Mouse (Mus musculus) MEL (cell line): ENCODE results near the gene Myo5a. TPM values are rescaled to one million over a fixed set of nuclear protein-coding genes. Genes with fewer than 3 reads are reported as not detected.

Experiments
- DNase-seq: peaks from one replicate; pipeline ENCODE4 v3.0.0; 2011; ENCODE audit warnings: low read depth, low spot score
- H3K27ac ChIP-seq: 2 replicates; pipeline ENCODE4 v1.5.1; 2012; ENCODE audit warnings: low read depth, mild to moderate bottlenecking, control low read depth, low read length, moderate library complexity; ENCODE audit not compliant: control insufficient read depth
- H3K27me3 ChIP-seq, 2 experiments: fragments of 150-350 bp in 1 of 2; sonication (generic) in 1 of 2; 2 replicates each; pipeline ENCODE4 v1.6.1; 2012; ENCODE audit warnings: low read length in 2 of 2, mild to moderate bottlenecking in 2 of 2, improper control_type of control experiment in 1 of 2, moderate library complexity in 1 of 2; ENCODE audit not compliant: insufficient read depth in 2 of 2, control insufficient read depth in 1 of 2
- H3K36me3 ChIP-seq, 2 experiments: 2 replicates each; pipeline ENCODE4 v1.6.1; 2012 to 2014; ENCODE audit warnings: low read length in 2 of 2, improper control_type of control experiment in 1 of 2, inconsistent platforms in 1 of 2, mild to moderate bottlenecking in 1 of 2; ENCODE audit not compliant: insufficient read depth in 2 of 2, control insufficient read depth in 1 of 2
- H3K4me1 ChIP-seq, 2 experiments: fragments of 150-350 bp in 1 of 2; sonication (generic) in 1 of 2; 2 replicates each; pipeline ENCODE4 v1.6.1; 2012; ENCODE audit warnings: low read length in 2 of 2, improper control_type of control experiment in 1 of 2, mild to moderate bottlenecking in 1 of 2; ENCODE audit not compliant: insufficient read depth in 2 of 2, control insufficient read depth in 1 of 2
- H3K4me3 ChIP-seq, 2 experiments: fragments of 150-350 bp in 1 of 2; sonication (generic) in 1 of 2; 2 replicates each; pipeline ENCODE4 v1.5.1; 2012; ENCODE audit warnings: low read depth in 2 of 2, low read length in 2 of 2, mild to moderate bottlenecking in 2 of 2, moderate library complexity in 2 of 2, control low read depth in 1 of 2, improper control_type of control experiment in 1 of 2; ENCODE audit not compliant: control insufficient read depth in 1 of 2, insufficient read depth in 1 of 2
- H3K79me2 ChIP-seq: 2 replicates; pipeline ENCODE4 v1.6.1; 2012; ENCODE audit warnings: mild to moderate bottlenecking, low read length, moderate library complexity; ENCODE audit not compliant: control insufficient read depth, poor library complexity, insufficient read depth
- H3K9ac ChIP-seq: 2 replicates; pipeline ENCODE4 v1.6.1; 2012; ENCODE audit warnings: low read depth, mild to moderate bottlenecking, control low read depth, low read length, moderate library complexity; ENCODE audit not compliant: control insufficient read depth, poor library complexity, severe bottlenecking
- H3K9me3 ChIP-seq: fragments of 150-350 bp; sonication (generic); replicated peaks from 2 replicates; pipeline ENCODE4 v1.6.1; 2012; ENCODE audit warnings: mild to moderate bottlenecking, low read length, improper control_type of control experiment, moderate library complexity; ENCODE audit not compliant: insufficient read depth
- BHLHE40 ChIP-seq: IDR thresholded peaks from 2 replicates; pipeline ENCODE4 v1.6.1; 2012; ENCODE audit warnings: low read depth, mild to moderate bottlenecking, inconsistent platforms, low read length, improper control_type of control experiment, borderline replicate concordance
- CHD2 ChIP-seq: IDR thresholded peaks from 2 replicates; pipeline ENCODE4 v1.6.1; 2011; ENCODE audit warnings: low read length, improper control_type of control experiment
- E2F4 ChIP-seq: IDR thresholded peaks from 2 replicates; pipeline ENCODE4 v1.6.1; 2011; ENCODE audit warnings: low read depth, low read length, improper control_type of control experiment, borderline replicate concordance
- ELF1 ChIP-seq: IDR thresholded peaks from 2 replicates; pipeline ENCODE4 v1.6.1; 2014; ENCODE audit warnings: low read depth, mild to moderate bottlenecking, inconsistent platforms, low read length, improper control_type of control experiment, moderate library complexity
- EP300 ChIP-seq, 2 experiments: IDR thresholded peaks; 2 replicates each; pipeline ENCODE4 v1.6.1; 2011; ENCODE audit warnings: improper control_type of control experiment in 2 of 2, low read length in 2 of 2, low read depth in 1 of 2, mild to moderate bottlenecking in 1 of 2
- GABPA ChIP-seq: IDR thresholded peaks from 2 replicates; pipeline ENCODE4 v1.6.1; 2012; ENCODE audit warnings: low read depth, mild to moderate bottlenecking, inconsistent platforms, low read length, improper control_type of control experiment, moderate library complexity
- GATA1 ChIP-seq: IDR thresholded peaks from 2 replicates; pipeline ENCODE4 v1.6.1; 2011; ENCODE audit warnings: low read depth, low read length, improper control_type of control experiment
- JUND ChIP-seq: IDR thresholded peaks from 2 replicates; pipeline ENCODE4 v1.6.1; 2011; ENCODE audit warnings: low read depth, mild to moderate bottlenecking, improper control_type of control experiment, low read length
- MAZ ChIP-seq: IDR thresholded peaks from 2 replicates; pipeline ENCODE4 v1.6.1; 2012; ENCODE audit warnings: low read depth, mild to moderate bottlenecking, inconsistent platforms, low read length, improper control_type of control experiment
- MEF2A ChIP-seq: IDR thresholded peaks from 2 replicates; pipeline ENCODE4 v1.6.1; 2014; ENCODE audit warnings: low read depth, mild to moderate bottlenecking, inconsistent platforms, low read length, improper control_type of control experiment; ENCODE audit not compliant: poor library complexity, insufficient replicate concordance, severe bottlenecking; ENCODE audit errors: extremely low read depth
- MXI1 ChIP-seq: IDR thresholded peaks from 2 replicates; pipeline ENCODE4 v1.6.1; 2011; ENCODE audit warnings: mild to moderate bottlenecking, low read depth, low read length, improper control_type of control experiment
- MYB ChIP-seq: IDR thresholded peaks from 2 replicates; pipeline ENCODE4 v1.6.1; 2011; ENCODE audit warnings: mild to moderate bottlenecking, low read depth, low read length, improper control_type of control experiment
- POLR2A ChIP-seq, 2 experiments: IDR thresholded peaks; 2 replicates each; pipeline ENCODE4 v1.6.1; 2011 to 2012; ENCODE audit warnings: low read length in 2 of 2, mild to moderate bottlenecking in 2 of 2, control low read depth in 1 of 2, improper control_type of control experiment in 1 of 2, low read depth in 1 of 2, moderate library complexity in 1 of 2; ENCODE audit not compliant: control insufficient read depth in 1 of 2, insufficient read depth in 1 of 2, poor library complexity in 1 of 2
- POLR2AphosphoS5 ChIP-seq: IDR thresholded peaks from 2 replicates; pipeline ENCODE4 v1.6.1; 2012; ENCODE audit warnings: low read depth, borderline replicate concordance, mild to moderate bottlenecking, inconsistent platforms, low read length, moderate library complexity, mixed read lengths
- SMC3 ChIP-seq: IDR thresholded peaks from 2 replicates; pipeline ENCODE4 v1.6.1; 2011; ENCODE audit warnings: low read depth, low read length, improper control_type of control experiment
- TCF12 ChIP-seq: IDR thresholded peaks from 2 replicates; pipeline ENCODE4 v1.6.1; 2014; ENCODE audit warnings: low read depth, mild to moderate bottlenecking, inconsistent platforms, low read length, improper control_type of control experiment, moderate library complexity
- USF1 ChIP-seq: IDR thresholded peaks from 2 replicates; pipeline ENCODE4 v1.6.1; 2014; ENCODE audit warnings: low read depth, mild to moderate bottlenecking, inconsistent platforms, low read length, improper control_type of control experiment, moderate library complexity
- ZKSCAN1 ChIP-seq: IDR thresholded peaks from 2 replicates; pipeline ENCODE4 v1.6.1; 2012; ENCODE audit warnings: low read depth, mild to moderate bottlenecking, inconsistent platforms, low read length, improper control_type of control experiment, moderate library complexity
- polyA plus RNA-seq, 2 experiments: library from polyadenylated mRNA; stranded (reverse) in 1 of 2; unstranded in 1 of 2; fragments of >175 nt in 1 of 2; fragments of >200 nt in 1 of 2; gene quantifications; 2 replicates each; pipeline versions ENCODE4 v1.2.1 to v1.2.4; 2012; ENCODE audit warnings: low replicate concordance in 2 of 2, low read depth in 1 of 2; ENCODE audit not compliant: insufficient read length in 2 of 2, insufficient read depth in 1 of 2, missing spikeins in 1 of 2
- total RNA-seq: library from RNA; depleted of rRNA; stranded (reverse); fragments of 300-350 nt; gene quantifications from 2 replicates; pipeline ENCODE4 v1.2.3, GENCODE M21; 2012

The Myo5a gene
- total and polyA plus RNA-seq, 3 experiments = 18.9 to 208 (median 49.0) TPM

DNA sequence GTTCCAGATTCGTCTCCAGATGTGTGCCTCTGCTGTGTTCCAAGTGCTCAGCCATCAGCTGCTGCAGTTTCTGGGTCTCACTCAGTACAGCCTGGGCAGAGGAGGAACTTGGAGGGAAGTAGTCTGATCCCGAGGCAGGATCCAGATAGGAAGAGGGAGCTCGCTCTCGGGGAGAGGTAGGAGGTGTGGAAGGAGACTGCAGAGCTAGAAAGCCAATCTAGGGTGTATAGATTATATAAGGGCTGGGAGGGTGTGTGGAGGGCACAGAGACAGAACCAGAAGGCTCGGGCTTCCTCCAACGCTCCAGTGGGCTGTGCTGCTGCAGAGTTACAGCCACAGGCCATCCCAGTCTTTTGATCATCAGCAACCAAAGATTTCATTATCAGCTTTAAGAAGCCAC, 172.2 kb downstream of the Myo5a start:
- H3K36me3 ChIP-seq = no peaks in the 10 kb centered on the region
- H3K4me1 ChIP-seq = no peaks in the 10 kb centered on the region
- H3K27me3 ChIP-seq = no peaks in the 10 kb centered on the region
- no peak overlapping the region for H3K9ac ChIP-seq
- H3K27ac ChIP-seq = no peak overlapping the region
- DNase-seq = no peak
- H3K9me3 ChIP-seq = no peaks in the 10 kb centered on the region
- TF ChIP-seq MEF2A = no peak
- TF ChIP-seq USF1 = no peak
- TF ChIP-seq MXI1 = no peak
- TF ChIP-seq POLR2AphosphoS5 = no peak
- no peak for TF ChIP-seq GATA1
- no peak for TF ChIP-seq BHLHE40
- no peaks in the 10 kb centered on the region for H3K79me2 ChIP-seq
- no peak overlapping the region for H3K4me3 ChIP-seq

- TF ChIP-seq MEF2A = no peak
- TF ChIP-seq MXI1 = no peak
- no peak for TF ChIP-seq SMC3
- no peak for TF ChIP-seq CHD2
- no peak for TF ChIP-seq POLR2A (IDR thresholded peaks at IDR 0.05; ENCODE audit: control insufficient read depth in 1 of 2, insufficient read depth in 1 of 2, low read depth in 1 of 2, low read length in 2 of 2, poor library complexity in 1 of 2)
- no peak for TF ChIP-seq ZKSCAN1
- no peak for TF ChIP-seq GABPA
- TF ChIP-seq MAZ = no peak
- no peak for TF ChIP-seq TCF12
- TF ChIP-seq E2F4 = no peak
- TF ChIP-seq MYB = no peak
- no peak for TF ChIP-seq JUND
- TF ChIP-seq ELF1 = no peak
- TF ChIP-seq EP300 (IDR thresholded peaks at IDR 0.05; ENCODE audit: low read depth in 1 of 2, low read length in 2 of 2) = no peak
- TF ChIP-seq, all 39 proteins: peak for 0
- Histone ChIP-seq H3K9me3 (no peaks in the 10 kb centered on the region), H3K27me3 (no peaks in the 10 kb centered on the region), H3K4me1 (no peaks in the 10 kb centered on the region), H3K27ac (no peak overlapping the region), H3K4me3 (no peak overlapping the region), H3K36me3 (no peaks in the 10 kb centered on the region), H3K79me2 (no peaks in the 10 kb centered on the region), H3K9ac (no peak overlapping the region)
- no peak for DNase-seq
Observed at GRCm38 (mm10) chr9:75243730-75244406, 173.1 kb downstream of the Myo5a start.
